Mouse (Mus musculus) hindbrain, postnatal 0 days (tissue): Measurements from ENCODE around the gene Unc13a. TPM values are rescaled to one million over a fixed set of nuclear protein-coding genes. Genes with fewer than 3 reads are reported as not detected.

ENCODE experiments used
- ATAC-seq: fragments of 200-750 bp; cut with Nextera tagmentation; 2 replicates; pipeline ENCODE4 v1.8.0; 2017; ENCODE audit warnings: mild to moderate bottlenecking, moderate TSS enrichment, moderate library complexity
- DNase-seq: peaks from one replicate; pipeline ENCODE4 v3.0.0-alpha.2; 2015; ENCODE audit warnings: low spot score
- H3K27ac ChIP-seq: fragments of 300-500 bp; sonication (generic); 2 replicates; pipeline ENCODE4 v1.5.1; 2014; ENCODE audit warnings: mild to moderate bottlenecking
- H3K27me3 ChIP-seq: fragments of 300-500 bp; sonication (generic); 2 replicates; pipeline ENCODE4 v1.6.1; 2014; ENCODE audit warnings: low read length, mixed read lengths; ENCODE audit not compliant: insufficient read depth
- H3K36me3 ChIP-seq: fragments of 300-500 bp; sonication (generic); 2 replicates; pipeline ENCODE4 v1.6.1; 2014; ENCODE audit warnings: low read length, mixed read lengths; ENCODE audit not compliant: insufficient read depth
- H3K4me1 ChIP-seq: fragments of 300-500 bp; sonication (generic); 2 replicates; pipeline ENCODE4 v1.6.1; 2014; ENCODE audit warnings: antibody characterized with exemption, low read length, mixed read lengths; ENCODE audit not compliant: insufficient read depth
- H3K4me2 ChIP-seq: fragments of 300-500 bp; sonication (generic); 2 replicates; pipeline ENCODE4 v1.6.1; 2014; ENCODE audit warnings: low read depth, mild to moderate bottlenecking, low read length, moderate library complexity, mixed read lengths
- H3K4me3 ChIP-seq: fragments of 300-500 bp; sonication (generic); 2 replicates; pipeline ENCODE4 v1.5.1; 2014; ENCODE audit warnings: low read length
- H3K9ac ChIP-seq: fragments of 300-500 bp; sonication (generic); replicated peaks from 2 replicates; pipeline ENCODE4 v1.6.1; 2014; ENCODE audit warnings: mild to moderate bottlenecking, low read length, moderate library complexity, mixed read lengths
- H3K9me3 ChIP-seq: fragments of 300-500 bp; sonication (generic); 2 replicates; pipeline ENCODE4 v1.6.1; 2016; ENCODE audit warnings: low read length, mixed read lengths
- CTCF ChIP-seq: IDR thresholded peaks from 2 replicates; pipeline ENCODE4 v1.5.1; 2016; ENCODE audit warnings: antibody characterized with exemption, control low read depth, low read depth
- WGBS: fragments of 180-500 bp; shearing (Covaris S2); extraction: QIAGEN DNeasy Blood & Tissue Kit; methylation state at CpG from one replicate; pipeline ENCODE4 v1.1.7; 2014; 5-methylcytosine and 5-hydroxymethylcytosine counted together
- polyA plus RNA-seq: library from polyadenylated mRNA; unstranded; fragments of >200 nt; fragmentation: Nextera tagmentation; extraction: Ambion mirVana; gene quantifications from 2 replicates; pipeline ENCODE4 v1.2.1, GENCODE M21; 2015
- total RNA-seq: library from RNA; depleted of rRNA; stranded (reverse); fragments of >200 nt; gene quantifications from 2 replicates; pipeline ENCODE4 v1.2.3, GENCODE M21; 2014

Gene Unc13a
- total and polyA plus RNA-seq, 2 experiments from 2014 or later: 16.9 to 81.4 TPM

DNA sequence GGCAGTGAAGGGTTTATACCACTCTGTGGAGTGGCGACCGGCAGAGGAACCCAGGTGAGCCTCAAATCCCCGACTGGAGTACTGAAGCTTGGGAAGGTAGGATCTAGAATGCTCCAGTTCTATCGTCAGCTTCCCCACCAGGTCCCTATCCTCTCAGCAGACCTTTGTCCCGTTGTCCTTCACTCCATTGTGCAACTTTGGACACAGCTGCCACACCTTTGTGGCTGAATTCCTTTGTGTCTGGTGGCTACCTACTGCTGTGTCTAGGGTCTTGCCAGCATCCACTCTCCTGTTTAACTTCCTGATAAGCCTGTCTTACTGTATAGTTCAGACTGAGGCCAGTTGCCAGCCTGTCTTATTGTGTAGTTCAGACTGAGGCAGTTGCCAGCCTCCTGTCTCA, 59.4 kb downstream of the Unc13a start:
- DNase-seq (no peak), ATAC-seq (no peak)
- Histone ChIP-seq H3K9ac (peak overlapping the region; percentile 85), H3K27ac (no peak overlapping the region), H3K4me3 (peak overlapping the region; percentile 89), H3K27me3 (no peaks in the 10 kb centered on the region), H3K4me1 (peaks cover 11% of the 10 kb centered on the region), H3K36me3 (peaks cover 21% of the 10 kb centered on the region), H3K9me3 (no peaks in the 10 kb centered on the region), H3K4me2 (peak overlapping the region; percentile 88)
- WGBS: 40% methylated on average over 5 of the region's 5 CpGs
- no peak for TF ChIP-seq CTCF

DNA sequence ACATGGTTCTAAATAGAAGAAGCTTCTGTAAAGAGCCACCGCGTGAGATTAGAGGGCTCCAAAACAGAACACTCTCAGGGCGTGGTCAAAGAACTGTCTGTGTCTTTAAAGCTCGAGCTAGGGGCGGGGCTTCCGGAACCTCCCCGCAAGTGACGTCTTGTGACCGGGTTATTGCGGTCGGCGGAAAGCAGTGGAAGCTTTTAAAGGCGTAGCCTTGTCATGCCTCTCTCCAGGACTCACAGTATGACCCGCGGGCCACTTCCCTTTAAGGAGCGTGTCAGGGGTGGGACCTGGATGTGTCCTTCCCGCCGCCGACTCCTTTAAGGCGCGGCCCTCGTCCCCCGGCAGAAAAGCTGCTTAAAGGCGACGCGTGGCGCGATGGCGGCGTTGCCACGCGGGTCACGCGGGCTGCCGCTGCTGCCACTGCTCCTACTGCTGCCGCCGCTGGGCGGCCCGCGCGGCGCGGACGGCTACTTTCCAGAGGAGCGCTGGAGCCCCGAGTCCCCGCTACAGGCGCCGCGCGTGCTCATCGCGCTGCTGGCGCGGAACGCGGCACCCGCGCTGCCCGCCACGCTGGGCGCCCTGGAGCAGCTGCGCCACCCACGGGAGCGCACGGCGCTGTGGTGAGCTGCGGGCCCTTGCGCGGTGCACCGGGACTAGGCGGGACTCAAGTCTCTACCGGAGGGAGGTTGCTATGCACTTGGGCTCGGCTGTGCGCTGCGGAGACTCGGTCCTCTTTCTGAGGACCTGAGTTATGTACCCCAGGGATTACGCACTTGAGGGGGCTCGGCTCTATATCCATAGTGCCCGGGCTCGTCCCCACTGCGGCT, 60.5 kb downstream of the Unc13a start, which contains the start of gene Colgalt1:
Colgalt1 (plus strand) TSS at position 177 of the 830 bp plus-strand sequence.
- no peaks in the 10 kb centered on the region for H3K9me3 ChIP-seq
- peak; percentile 99 for DNase-seq
- peak within 1 kb of the TSS; percentile 88 for H3K4me2 ChIP-seq
- peak; percentile 99 for ATAC-seq
- H3K27ac ChIP-seq: peak within 1 kb of the TSS; percentile 90
- under 1% methylated on average over 79 of the region's 82 CpGs for WGBS
- peak within 1 kb of the TSS; percentile 89 for H3K4me3 ChIP-seq
- no peaks in the 10 kb centered on the region for H3K27me3 ChIP-seq
- peak within 1 kb of the TSS; percentile 85 for H3K9ac ChIP-seq
- H3K36me3 ChIP-seq: peaks cover 12% of the 10 kb centered on the region
- peaks cover 11% of the 10 kb centered on the region for H3K4me1 ChIP-seq
- TF ChIP-seq CTCF: no peak

DNA sequence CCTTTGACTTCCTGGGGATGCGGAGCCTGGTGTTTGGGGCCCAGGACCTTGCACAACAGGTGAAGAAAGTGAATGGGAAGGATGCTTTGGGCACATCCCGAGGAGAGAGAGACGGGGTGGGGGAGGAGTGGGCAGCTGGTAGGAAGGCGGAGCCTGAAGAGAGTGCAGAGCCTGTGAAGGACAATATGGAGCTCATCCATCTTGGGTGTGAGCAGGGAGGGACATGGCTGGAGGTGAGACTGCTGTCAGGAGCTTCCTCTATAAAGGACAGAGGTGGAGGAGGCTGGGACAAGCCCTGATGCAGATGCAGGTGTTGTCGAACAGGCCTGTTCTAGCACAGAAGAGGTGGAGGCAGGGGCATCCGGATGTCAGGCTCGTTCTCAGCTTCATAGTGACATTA, 67.5 kb downstream of the Unc13a start:
- Histone ChIP-seq H3K4me1 (no peaks in the 10 kb centered on the region), H3K27me3 (peaks cover 22% of the 10 kb centered on the region), H3K9ac (no peak overlapping the region), H3K36me3 (no peaks in the 10 kb centered on the region), H3K9me3 (no peaks in the 10 kb centered on the region), H3K4me2 (no peak overlapping the region), H3K4me3 (no peak overlapping the region), H3K27ac (no peak overlapping the region)
- WGBS: 62% methylated on average over 7 of the region's 7 CpGs
- DNase-seq (no peak), ATAC-seq (no peak)
- TF ChIP-seq CTCF: no peak

DNA sequence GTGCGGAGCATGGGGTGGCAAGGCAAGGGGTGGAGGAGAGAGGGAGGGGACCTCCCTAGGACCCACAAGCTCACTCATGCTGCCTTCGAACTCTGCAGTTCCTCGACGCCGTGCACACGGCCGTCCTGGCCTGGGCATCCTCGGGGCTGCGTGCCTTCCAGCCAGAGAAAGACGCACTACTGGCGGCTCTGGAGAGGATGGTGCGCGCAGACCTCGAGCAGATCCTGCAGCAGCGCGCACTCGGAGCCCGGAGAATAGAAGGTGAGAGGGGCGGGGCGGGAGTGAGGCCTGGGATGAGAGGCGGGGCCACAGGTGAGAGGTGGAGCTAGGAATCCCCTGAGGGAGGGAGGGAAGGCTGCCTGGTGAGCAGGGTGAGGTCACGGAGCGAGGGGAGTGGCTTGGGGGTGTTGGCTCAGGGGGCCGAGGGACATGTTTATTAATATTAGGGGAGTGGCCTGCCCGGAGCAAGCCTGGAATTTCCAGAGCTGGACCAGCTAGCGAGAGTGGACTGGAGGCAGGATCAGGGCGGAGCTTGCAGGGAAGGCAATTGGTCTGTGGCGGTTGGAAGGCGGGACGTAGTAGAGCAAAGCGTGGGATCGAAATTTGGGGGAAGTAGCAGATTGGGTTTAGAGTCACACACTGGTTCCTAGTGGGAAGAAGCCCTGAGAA, 68.8 kb downstream of the Unc13a start:
- peak; percentile 63 for DNase-seq

DNA sequence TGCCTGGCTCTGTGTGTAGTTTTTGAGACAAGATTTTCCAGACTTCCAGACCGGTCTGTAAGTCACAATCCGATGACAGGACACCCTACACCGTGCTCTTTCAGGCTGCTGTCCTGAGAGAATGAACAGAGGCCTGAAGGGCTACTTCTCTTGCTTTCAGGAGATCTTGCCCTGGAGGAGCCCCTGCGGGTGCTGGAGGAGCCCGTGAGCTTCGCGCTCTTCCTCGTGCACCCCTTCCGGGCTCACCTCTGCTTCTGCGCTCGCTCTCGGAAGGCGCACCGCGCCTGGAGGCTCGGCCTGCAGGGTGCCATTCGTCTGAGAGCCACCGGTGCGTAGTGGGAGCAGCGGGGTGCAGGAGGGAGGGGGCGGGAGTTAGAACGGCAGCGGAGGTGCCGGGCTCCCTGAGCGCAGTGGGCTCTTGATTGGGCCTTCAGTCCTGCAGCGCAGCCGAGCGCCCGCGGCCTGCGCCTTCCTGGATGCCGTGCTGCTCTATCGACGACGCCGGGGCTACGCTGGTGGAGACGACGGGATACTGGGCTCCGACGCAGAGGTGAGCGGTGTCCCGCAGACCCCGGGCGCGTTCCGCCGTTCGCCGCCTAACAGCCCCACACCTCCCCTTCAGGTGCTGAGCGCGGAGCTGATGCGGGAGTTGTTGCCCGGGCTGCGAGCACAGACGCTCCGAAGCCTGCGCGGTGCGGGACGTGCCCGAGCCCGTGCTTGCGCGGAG, 69.5 kb downstream of the Unc13a start:
- DNase-seq: no peak
- peak overlapping the region; percentile 45 for H3K4me2 ChIP-seq
- no peaks in the 10 kb centered on the region for H3K9me3 ChIP-seq
- peaks cover 22% of the 10 kb centered on the region for H3K27me3 ChIP-seq
- peak; percentile 15 for ATAC-seq
- peak overlapping the region; percentile 57; the same call in 1 of the 2 replicates for H3K27ac ChIP-seq
- no peak for TF ChIP-seq CTCF
- WGBS: 5% methylated on average over 59 of the region's 65 CpGs
- 0 out of 2 replicates have a peak overlapping the region, but pooled peaks have one; percentile 35 for H3K9ac ChIP-seq
- H3K4me3 ChIP-seq: peak overlapping the region; percentile 27
- H3K4me1 ChIP-seq: no peaks in the 10 kb centered on the region
- H3K36me3 ChIP-seq: no peaks in the 10 kb centered on the region

More for the DNA sequence above, 68.8 kb downstream of the Unc13a start:
- Histone ChIP-seq H3K27ac (peak overlapping the region; percentile 57; the same call in 1 of the 2 replicates), H3K36me3 (no peaks in the 10 kb centered on the region), H3K4me1 (no peaks in the 10 kb centered on the region), H3K27me3 (peaks cover 22% of the 10 kb centered on the region), H3K4me3 (peak overlapping the region; percentile 27), H3K4me2 (peak overlapping the region; percentile 45), H3K9ac (0 out of 2 replicates have a peak overlapping the region, but pooled peaks have one; percentile 35), H3K9me3 (no peaks in the 10 kb centered on the region)
- no peak for TF ChIP-seq CTCF
- WGBS: 3% methylated on average over 32 of the region's 32 CpGs
- peak; percentile 77 for ATAC-seq

DNA sequence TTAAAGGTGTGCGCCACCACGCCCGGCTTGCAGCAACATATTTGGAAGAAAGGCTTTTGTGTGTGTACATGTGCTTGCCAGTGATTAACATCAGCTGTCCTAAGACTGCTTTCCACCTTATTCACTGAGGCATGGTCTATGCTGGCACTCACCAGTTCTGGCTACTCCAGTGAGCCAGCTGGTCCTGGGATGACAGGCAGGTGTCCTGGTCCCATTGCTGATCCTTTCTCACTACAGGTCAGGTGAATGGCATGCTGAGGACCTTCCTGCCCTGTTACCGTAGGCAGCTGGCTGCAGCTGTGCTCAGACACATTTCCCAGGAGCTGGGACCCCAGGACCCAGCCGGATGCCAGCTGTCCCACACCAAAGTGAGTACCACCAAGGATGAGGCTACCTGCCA, 72.7 kb downstream of the Unc13a start:
- Histone ChIP-seq H3K9ac (no peak overlapping the region), H3K4me1 (peaks cover 4% of the 10 kb centered on the region; the same call in 1 of the 2 replicates), H3K4me3 (no peak overlapping the region), H3K9me3 (no peaks in the 10 kb centered on the region), H3K36me3 (no peaks in the 10 kb centered on the region), H3K4me2 (no peak overlapping the region), H3K27ac (no peak overlapping the region), H3K27me3 (peaks cover 22% of the 10 kb centered on the region)
- no peak for ATAC-seq
- no peak for TF ChIP-seq CTCF
- WGBS: 81% methylated on average over 5 of the region's 5 CpGs
- DNase-seq: no peak
